Mouse (Mus musculus) olfactory bulb, adult 2 months (tissue): ENCODE measurements at regions not wholly inside any gene's neighbourhood (a gene's known extent, or its start where the extent isn't known, plus 50 kb on each side); places are given as distances from the start of the nearest gene placed in this dataset.

Experiments
- CTCF ChIP-seq: fragments of 200-500 bp; IDR thresholded peaks from 2 replicates; pipeline ENCODE4 v1.5.1; 2012; ENCODE audit warnings: low read depth, mild to moderate bottlenecking, low read length, moderate library complexity; ENCODE audit not compliant: insufficient read depth
- POLR2A ChIP-seq: fragments of 200-500 bp; IDR thresholded peaks from 2 replicates; pipeline ENCODE4 v1.6.1; 2012; ENCODE audit warnings: mild to moderate bottlenecking, low read depth, low read length, moderate library complexity; ENCODE audit not compliant: insufficient read depth

GRCm38 (mm10) chr1:186198391-186198790 lies 81.3 kb upstream of the Lyplal1 start:
- no peak for TF ChIP-seq CTCF
- TF ChIP-seq POLR2A: no peak
